Mouse (Mus musculus): ENCODE data around the gene Dot1l. TPM values are rescaled to one million over a fixed set of nuclear protein-coding genes. Genes with fewer than 3 reads are reported as not detected.
A peak's percentile ranks its signal among the peaks of the same experiment; 100 is the strongest.

Dot1l gene
- polyA plus RNA-seq, 1 experiment from 2014 or later, result 28.3 TPM

GRCm38 (mm10) chr10:80798150-80799006, 43.4 kb downstream of the Dot1l start, which contains the start of the genes Sf3a2 and Plekhj1:
TSS of gene Sf3a2 (plus strand) at chr10:80798198.
TSS of gene Plekhj1 (minus strand) at chr10:80798626.
- WGBS, result under 1% methylated on average over 104 of the region's 104 CpGs
- H3K36me3 ChIP-seq, result peaks cover 76% of the 10 kb centered on the region
- no peaks in the 10 kb centered on the region for H3K27me3 ChIP-seq (ENCODE audit: low read depth, poor library complexity, severe bottlenecking)

DNA sequence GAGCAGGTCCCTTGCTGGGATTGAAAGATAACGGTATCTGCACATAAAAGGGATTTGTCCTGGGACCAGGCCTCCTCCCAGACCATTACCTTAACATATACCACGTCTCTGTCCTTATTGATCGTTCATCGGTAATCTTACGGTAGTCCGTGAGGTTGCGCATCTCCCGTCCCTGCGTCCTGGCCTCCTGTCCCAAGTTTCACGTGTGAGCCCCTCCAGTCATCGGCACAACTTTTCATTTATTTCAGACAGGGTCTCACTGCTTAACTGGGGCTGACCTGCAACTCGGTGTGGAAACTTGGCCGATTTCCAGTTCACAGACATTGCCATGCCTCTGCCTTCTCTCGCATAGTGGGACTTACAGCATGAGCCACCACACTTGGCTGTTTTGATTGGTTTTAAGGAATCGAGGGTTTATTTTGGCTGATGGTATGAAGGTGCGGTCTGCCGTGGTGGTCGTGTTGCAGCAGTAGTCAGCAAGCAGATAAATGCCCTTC, 44.1 kb downstream of the Dot1l start:
- H3K36me3 ChIP-seq, result peaks cover 76% of the 10 kb centered on the region
- 5% methylated on average over 18 of the region's 18 CpGs for WGBS

More at GRCm38 (mm10) chr10:80798150-80799006, 43.4 kb downstream of the Dot1l start, which contains the start of the genes Sf3a2 and Plekhj1:
- peak; percentile 94 for DNase-seq (ENCODE audit: low spot score)
- Histone ChIP-seq H3K4me3 (peak within 1 kb of the TSS; percentile 69), H3K27ac (peak within 1 kb of the TSS; percentile 91), H3K9me3 (replicated peaks) (no peaks in the 10 kb centered on the region), H3K4me1 (peaks cover 35% of the 10 kb centered on the region)

DNA sequence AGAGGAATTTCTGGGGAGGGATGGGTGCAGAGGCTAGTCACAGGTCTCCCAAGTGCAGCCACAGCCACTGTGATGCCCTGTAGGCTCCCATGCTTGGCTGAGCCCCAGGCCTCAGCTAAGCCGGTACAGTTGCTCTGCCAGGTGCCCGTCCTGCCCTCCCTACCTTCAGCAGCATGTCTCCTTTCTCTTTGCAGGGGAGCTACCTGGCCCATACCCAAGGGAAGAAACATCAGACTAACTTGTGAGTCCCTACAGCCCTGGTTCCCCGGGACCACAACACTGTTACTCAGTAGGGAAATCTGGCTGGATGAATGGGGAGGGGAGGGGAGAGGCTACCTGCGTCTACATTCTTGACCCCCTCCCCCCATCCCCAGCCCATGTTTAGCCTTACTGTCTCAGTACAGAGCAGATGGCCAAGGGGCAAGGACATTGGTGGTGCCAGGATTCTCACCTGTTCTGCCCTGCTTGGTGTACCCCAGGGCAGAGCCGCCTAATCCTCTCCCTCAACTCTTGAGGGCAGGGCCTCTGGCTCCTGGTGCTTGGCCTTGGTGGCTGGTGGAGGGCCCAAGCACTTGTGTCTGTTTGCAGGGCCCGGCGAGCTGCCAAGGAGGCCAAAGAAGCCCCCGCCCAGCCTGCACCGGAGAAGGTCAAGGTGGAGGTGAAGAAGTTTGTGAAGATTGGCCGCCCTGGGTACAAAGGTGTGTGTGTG, 47.4 kb downstream of the Dot1l start:
- 0 out of 2 replicates have a peak overlapping the region, but pooled peaks have one; percentile 14 for H3K4me3 ChIP-seq
- peaks cover 74% of the 10 kb centered on the region for H3K36me3 ChIP-seq
- WGBS, result 89% methylated on average over 10 of the region's 10 CpGs

More for the DNA sequence above, 44.1 kb downstream of the Dot1l start:
- Histone ChIP-seq H3K27me3 (ENCODE audit: low read depth, poor library complexity, severe bottlenecking) (no peaks in the 10 kb centered on the region), H3K9me3 (replicated peaks) (no peaks in the 10 kb centered on the region), H3K27ac (peak overlapping the region; percentile 91), H3K4me3 (peak overlapping the region; percentile 69), H3K4me1 (peaks cover 36% of the 10 kb centered on the region)
- no peak for DNase-seq (ENCODE audit: low spot score)

GRCm38 (mm10) chr10:80802996-80803395, 48.0 kb downstream of the Dot1l start:
- 83% methylated on average over 3 of the region's 3 CpGs for WGBS
- 0 out of 2 replicates have a peak overlapping the region, but pooled peaks have one; percentile 7 for H3K4me3 ChIP-seq
- peaks cover 22% of the 10 kb centered on the region for H3K27me3 ChIP-seq (ENCODE audit: low read depth, poor library complexity, severe bottlenecking)
- peaks cover 52% of the 10 kb centered on the region for H3K4me1 ChIP-seq
- DNase-seq (ENCODE audit: low spot score), result no peak
- H3K36me3 ChIP-seq, result peaks cover 74% of the 10 kb centered on the region
- no peaks in the 10 kb centered on the region for H3K9me3 ChIP-seq (replicated peaks)
- H3K27ac ChIP-seq, result no peak overlapping the region

More for the DNA sequence above, 47.4 kb downstream of the Dot1l start:
- Histone ChIP-seq H3K27ac (no peak overlapping the region), H3K9me3 (replicated peaks) (no peaks in the 10 kb centered on the region), H3K27me3 (ENCODE audit: low read depth, poor library complexity, severe bottlenecking) (peaks cover 16% of the 10 kb centered on the region), H3K4me1 (peaks cover 46% of the 10 kb centered on the region)
- no peak for DNase-seq (ENCODE audit: low spot score)

DNA sequence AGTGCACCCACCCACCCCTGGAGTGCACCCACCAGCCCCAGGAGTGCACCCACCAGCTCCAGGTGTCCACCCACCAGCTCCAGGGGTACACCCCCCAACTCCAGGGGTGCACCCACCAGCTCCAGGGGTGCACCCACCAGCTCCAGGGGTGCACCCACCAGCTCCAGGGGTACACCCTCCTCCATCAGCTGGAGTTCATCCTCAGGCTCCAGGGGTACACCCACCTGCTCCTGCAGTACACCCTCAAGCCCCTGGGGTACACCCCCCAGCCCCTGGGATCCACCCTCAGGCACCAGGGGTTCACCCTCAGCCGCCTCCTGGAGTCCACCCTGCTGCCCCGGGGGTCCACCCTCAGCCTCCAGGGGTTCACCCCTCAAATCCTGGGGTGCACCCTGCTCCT, 49.3 kb downstream of the Dot1l start:
- H3K27me3 ChIP-seq (ENCODE audit: low read depth, poor library complexity, severe bottlenecking), result peaks cover 36% of the 10 kb centered on the region
- H3K4me3 ChIP-seq, result no peak overlapping the region
- H3K4me1 ChIP-seq, result peaks cover 63% of the 10 kb centered on the region
- peaks cover 74% of the 10 kb centered on the region for H3K36me3 ChIP-seq
- DNase-seq (ENCODE audit: low spot score), result no peak
- no peak overlapping the region for H3K27ac ChIP-seq
- 100% methylated on average over 2 of the region's 2 CpGs for WGBS
- H3K9me3 ChIP-seq (replicated peaks), result no peaks in the 10 kb centered on the region

DNA sequence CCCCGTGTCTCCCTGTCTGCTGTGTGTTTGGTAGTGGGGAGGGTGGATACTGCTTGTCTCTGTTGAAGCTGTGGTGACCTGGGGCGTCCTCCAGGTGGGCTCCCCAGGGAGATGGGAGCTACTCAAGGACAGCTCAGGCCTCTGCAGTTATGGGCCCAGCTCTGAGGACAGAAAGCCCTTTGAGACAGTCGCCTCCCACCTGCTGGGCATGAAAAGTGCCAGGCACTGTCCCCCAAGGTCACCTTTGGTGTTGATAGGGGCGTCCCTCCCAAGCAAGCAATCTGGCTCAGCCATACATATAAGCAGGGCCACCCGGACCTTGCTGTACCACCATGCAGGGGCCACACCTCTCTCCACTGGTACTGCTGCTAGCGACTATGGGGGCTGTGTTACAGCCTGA, 49.9 kb downstream of the Dot1l start, which contains the start of gene Amh:
Gene Amh, plus strand, starts transcription at position 328 of the 400 bp plus-strand sequence.
- Histone ChIP-seq H3K36me3 (peaks cover 70% of the 10 kb centered on the region), H3K27me3 (ENCODE audit: low read depth, poor library complexity, severe bottlenecking) (peaks cover 41% of the 10 kb centered on the region), H3K4me3 (peak within 1 kb of the TSS; percentile 8; the same call in 1 of the 2 replicates), H3K9me3 (replicated peaks) (no peaks in the 10 kb centered on the region), H3K4me1 (peaks cover 61% of the 10 kb centered on the region), H3K27ac (no peak within 1 kb of the TSS)
- WGBS, result 76% methylated on average over 6 of the region's 6 CpGs
- DNase-seq (ENCODE audit: low spot score), result no peak

- Histone ChIP-seq H3K27ac (no peak overlapping the region), H3K4me3 (0 out of 2 replicates have a peak overlapping the region, but pooled peaks have one; percentile 3), H3K4me1 (peaks cover 61% of the 10 kb centered on the region), H3K27me3 (ENCODE audit: low read depth, poor library complexity, severe bottlenecking) (peaks cover 45% of the 10 kb centered on the region), H3K9me3 (replicated peaks) (no peaks in the 10 kb centered on the region), H3K36me3 (peaks cover 66% of the 10 kb centered on the region)
- no peak for DNase-seq (ENCODE audit: low spot score)
- 84% methylated on average over 5 of the region's 5 CpGs for WGBS
These were observed 50.3 kb downstream of the Dot1l start for GRCm38 (mm10) chr10:80805322-80805721.

DNA sequence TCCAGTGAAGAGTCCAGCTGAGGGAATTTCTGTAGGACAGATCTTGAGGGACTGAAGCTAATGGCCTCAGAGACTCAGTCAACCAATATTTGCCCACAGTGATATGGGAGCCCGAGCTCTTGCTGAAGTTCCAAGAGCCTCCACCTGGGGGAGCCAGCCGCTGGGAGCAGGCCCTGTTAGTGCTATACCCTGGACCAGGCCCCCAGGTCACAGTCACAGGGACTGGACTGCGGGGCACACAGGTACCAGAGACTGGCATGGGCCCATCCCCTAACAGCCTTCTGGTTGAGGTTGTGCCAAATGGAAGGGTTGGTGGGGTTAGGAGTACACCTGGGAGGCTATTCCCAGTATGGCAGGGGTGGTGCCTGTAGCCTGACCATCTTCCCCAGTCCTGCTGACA, 50.9 kb downstream of the Dot1l start:
- H3K4me3 ChIP-seq, result peak overlapping the region; percentile 8; the same call in 1 of the 2 replicates
- peak; percentile 85 for DNase-seq (ENCODE audit: low spot score)
- H3K9me3 ChIP-seq (replicated peaks), result no peaks in the 10 kb centered on the region
- H3K4me1 ChIP-seq, result peaks cover 61% of the 10 kb centered on the region
- peaks cover 51% of the 10 kb centered on the region for H3K27me3 ChIP-seq (ENCODE audit: low read depth, poor library complexity, severe bottlenecking)
- peaks cover 60% of the 10 kb centered on the region for H3K36me3 ChIP-seq
- 17% methylated on average over 3 of the region's 3 CpGs for WGBS
- no peak overlapping the region for H3K27ac ChIP-seq

- Histone ChIP-seq H3K9me3 (replicated peaks) (no peaks in the 10 kb centered on the region), H3K4me3 (peak overlapping the region; percentile 71), H3K36me3 (peaks cover 54% of the 10 kb centered on the region), H3K27me3 (ENCODE audit: low read depth, poor library complexity, severe bottlenecking) (peaks cover 57% of the 10 kb centered on the region), H3K27ac (peak overlapping the region; percentile 84), H3K4me1 (peaks cover 61% of the 10 kb centered on the region)
- DNase-seq (ENCODE audit: low spot score), result no peak
- 39% methylated on average over 34 of the region's 34 CpGs for WGBS
These were observed 51.5 kb downstream of the Dot1l start for GRCm38 (mm10) chr10:80806341-80807056.

- no peaks in the 10 kb centered on the region for H3K9me3 ChIP-seq (replicated peaks)
- peak overlapping the region; percentile 71 for H3K4me3 ChIP-seq
- under 1% methylated on average over 58 of the region's 58 CpGs for WGBS
- H3K4me1 ChIP-seq, result peaks cover 61% of the 10 kb centered on the region
- H3K27ac ChIP-seq, result peak overlapping the region; percentile 84
- H3K36me3 ChIP-seq, result peaks cover 48% of the 10 kb centered on the region
- DNase-seq (ENCODE audit: low spot score), result peak; percentile 79
- peaks cover 62% of the 10 kb centered on the region for H3K27me3 ChIP-seq (ENCODE audit: low read depth, poor library complexity, severe bottlenecking)
These were observed 52.1 kb downstream of the Dot1l start for GRCm38 (mm10) chr10:80807057-80807627.

DNA sequence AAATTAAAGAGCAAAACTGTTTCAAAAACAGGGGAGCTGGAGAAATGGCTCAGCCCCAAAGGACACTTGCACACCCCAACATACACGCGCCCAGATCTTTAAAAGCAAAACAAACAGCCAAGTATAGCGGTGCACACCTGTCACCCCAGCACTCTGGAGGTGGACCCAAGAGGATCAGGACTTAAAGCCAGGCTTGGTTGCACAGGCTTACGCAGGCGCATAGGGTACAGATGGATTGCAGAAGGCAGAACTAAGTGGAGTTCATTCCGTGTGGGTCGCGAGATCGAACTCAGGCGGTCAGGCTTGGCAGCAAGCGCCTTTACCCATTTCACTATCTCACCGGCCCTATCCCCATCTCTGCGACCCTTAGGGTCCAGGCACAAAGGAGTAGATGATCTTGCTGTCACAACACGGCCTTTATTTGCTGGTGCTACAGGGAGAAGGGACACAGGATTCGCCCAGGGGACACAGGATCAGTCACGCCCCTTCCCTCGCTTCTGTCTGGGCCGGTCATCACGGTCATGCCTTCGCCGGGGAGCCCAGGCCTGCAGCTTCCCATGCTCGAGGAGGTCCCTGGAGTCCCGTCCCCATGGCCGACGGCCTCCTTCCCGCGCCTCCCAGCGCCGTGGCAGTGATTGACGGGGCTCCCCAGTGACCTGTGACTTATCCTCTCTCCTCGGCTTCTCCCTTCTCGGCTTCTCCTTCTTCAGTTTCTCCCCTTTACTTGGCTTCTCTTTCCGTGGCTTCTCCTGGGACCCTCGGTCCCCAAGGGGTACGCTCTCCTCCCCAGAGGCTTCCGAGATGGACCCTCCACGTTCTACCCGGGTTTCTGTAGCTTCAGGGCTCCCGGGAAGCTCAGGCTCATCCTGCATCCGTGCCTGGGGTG, 53.3 kb downstream of the Dot1l start:
- peaks cover 64% of the 10 kb centered on the region for H3K27me3 ChIP-seq (ENCODE audit: low read depth, poor library complexity, severe bottlenecking)
- H3K4me1 ChIP-seq, result peaks cover 61% of the 10 kb centered on the region
- peak overlapping the region; percentile 71 for H3K4me3 ChIP-seq
- H3K9me3 ChIP-seq (replicated peaks), result no peaks in the 10 kb centered on the region
- 17% methylated on average over 40 of the region's 40 CpGs for WGBS
- H3K27ac ChIP-seq, result peak overlapping the region; percentile 54
- peak; percentile 58 for DNase-seq (ENCODE audit: low spot score)
- peaks cover 36% of the 10 kb centered on the region for H3K36me3 ChIP-seq
